Mouse (Mus musculus) G1E (cell line): ENCODE results near the gene Hnrnpf.

ENCODE experiments used
- CTCF ChIP-seq: IDR thresholded peaks from 2 replicates; pipeline ENCODE4 v1.5.1; 2012; ENCODE audit warnings: low read depth, low read length, inconsistent platforms, mixed read lengths
- TAL1 ChIP-seq: conservative IDR thresholded peaks from 2 replicates; pipeline ENCODE4 v1.6.1; 2012; ENCODE audit warnings: low read depth, low read length, inconsistent platforms, mixed read lengths

DNA sequence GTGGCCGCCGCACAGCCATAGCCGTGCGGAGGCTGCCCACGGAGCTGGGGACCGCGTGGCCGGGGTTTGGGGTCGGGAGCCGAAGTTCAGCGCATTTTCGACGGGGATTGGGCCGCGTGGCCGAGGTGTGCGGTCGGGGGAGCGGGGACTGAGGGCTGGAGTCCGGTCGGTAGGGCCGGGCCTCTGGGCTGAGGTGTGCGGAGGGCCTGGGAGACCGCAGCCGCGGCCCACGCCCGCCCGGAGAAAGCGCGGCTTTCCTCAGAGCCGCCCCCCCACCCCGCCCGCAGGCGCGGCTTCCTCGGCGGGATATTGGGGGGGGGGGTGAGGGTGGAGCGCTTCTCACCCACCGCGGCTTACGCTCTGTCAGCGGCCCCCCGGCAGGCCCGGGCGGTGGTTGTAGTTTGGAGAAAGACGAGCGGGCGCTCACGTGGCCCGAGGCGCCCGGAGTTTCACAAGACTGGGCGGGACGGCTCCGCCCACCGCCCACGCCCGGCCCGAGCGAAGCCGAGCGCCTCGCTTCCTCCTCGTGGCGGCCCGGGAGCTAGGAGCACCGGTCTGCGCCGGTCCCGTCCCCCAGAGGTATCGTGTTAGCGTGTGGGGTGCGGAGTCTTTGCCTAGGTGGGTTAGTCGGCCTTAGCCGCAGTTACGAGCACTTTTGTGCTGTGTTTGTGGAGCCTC lies 7.3 kb downstream of the Hnrnpf start:
- TF ChIP-seq CTCF (no peak), TAL1 (no peak)
